Mouse (Mus musculus) lung, embryonic 14.5 days (tissue): Measurements from ENCODE around the gene Fgfr2. TPM values are rescaled to one million over a fixed set of nuclear protein-coding genes. Genes with fewer than 3 reads are reported as not detected.
A peak's percentile ranks its signal among the peaks of the same experiment; 100 is the strongest.

Source experiments
- ATAC-seq: fragments of 200-750 bp; cut with Nextera tagmentation; 2 replicates; pipeline ENCODE4 v1.8.0; 2017; ENCODE audit warnings: mild to moderate bottlenecking, moderate TSS enrichment, moderate library complexity; ENCODE audit not compliant: insufficient read depth
- DNase-seq: peaks from one replicate; pipeline ENCODE4 v3.0.0-alpha.2; 2015
- H3K27ac ChIP-seq: fragments of 300-500 bp; sonication (generic); 2 replicates; pipeline ENCODE4 v1.5.1; 2014; ENCODE audit warnings: low read depth, mild to moderate bottlenecking, moderate library complexity
- H3K27me3 ChIP-seq: fragments of 300-500 bp; sonication (generic); 2 replicates; pipeline ENCODE4 v1.6.1; 2014; ENCODE audit warnings: low read length, control low read depth; ENCODE audit not compliant: insufficient read depth
- H3K36me3 ChIP-seq: fragments of 300-500 bp; sonication (generic); 2 replicates; pipeline ENCODE4 v1.6.1; 2014; ENCODE audit warnings: control low read depth; ENCODE audit not compliant: insufficient read depth
- H3K4me1 ChIP-seq: fragments of 300-500 bp; sonication (generic); 2 replicates; pipeline ENCODE4 v1.6.1; 2014; ENCODE audit warnings: antibody characterized with exemption, control low read depth; ENCODE audit not compliant: insufficient read depth
- H3K4me2 ChIP-seq: fragments of 300-500 bp; sonication (generic); 2 replicates; pipeline ENCODE4 v1.6.1; 2014; ENCODE audit warnings: mild to moderate bottlenecking
- H3K4me3 ChIP-seq: fragments of 300-500 bp; sonication (generic); 2 replicates; pipeline ENCODE4 v1.5.1; 2014; ENCODE audit warnings: low read depth, low read length
- H3K9ac ChIP-seq: fragments of 300-500 bp; sonication (generic); 2 replicates; pipeline ENCODE4 v1.6.1; 2014
- H3K9me3 ChIP-seq: fragments of 300-500 bp; sonication (generic); 2 replicates; pipeline ENCODE4 v1.6.1; 2016; ENCODE audit warnings: low read depth, low read length, control low read depth
- CTCF ChIP-seq: IDR thresholded peaks from 2 replicates; pipeline ENCODE4 v1.5.1; 2016; ENCODE audit warnings: antibody characterized with exemption, low read depth
- WGBS: fragments of 180-500 bp; shearing (Covaris S2); extraction: QIAGEN DNeasy Blood & Tissue Kit; methylation state at CpG from one replicate; pipeline ENCODE4 v1.1.7; 2014; 5-methylcytosine and 5-hydroxymethylcytosine counted together
- polyA plus RNA-seq: library from polyadenylated mRNA; unstranded; fragments of >200 nt; fragmentation: Nextera tagmentation; extraction: Ambion mirVana; gene quantifications from 2 replicates; pipeline ENCODE4 v1.2.1, GENCODE M21; 2014

Fgfr2 gene
- polyA plus RNA-seq, 1 experiment from 2014 or later = 179 TPM

DNA sequence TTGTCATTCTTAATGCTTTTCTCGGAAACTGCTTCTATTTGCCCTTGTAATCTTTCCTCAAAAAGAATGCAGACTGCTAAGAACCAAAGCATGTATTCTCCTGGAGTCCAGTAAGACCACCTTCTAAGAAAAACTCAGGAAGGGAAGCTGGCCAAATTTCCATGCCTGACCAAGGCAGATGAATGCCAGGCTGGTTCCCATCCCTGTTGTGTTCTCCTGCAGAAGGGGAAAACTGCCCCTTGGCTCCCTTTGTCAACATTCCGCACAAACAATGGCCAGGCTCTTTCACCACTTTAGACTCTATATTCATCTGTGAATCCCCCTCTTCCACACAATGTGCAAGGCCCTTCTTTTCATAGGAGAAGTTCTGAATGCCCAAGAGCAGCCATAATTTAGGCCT is 5.3 kb downstream of the Fgfr2 start:
- H3K9ac ChIP-seq = peak overlapping the region; percentile 33; the same call in 1 of the 2 replicates

DNA sequence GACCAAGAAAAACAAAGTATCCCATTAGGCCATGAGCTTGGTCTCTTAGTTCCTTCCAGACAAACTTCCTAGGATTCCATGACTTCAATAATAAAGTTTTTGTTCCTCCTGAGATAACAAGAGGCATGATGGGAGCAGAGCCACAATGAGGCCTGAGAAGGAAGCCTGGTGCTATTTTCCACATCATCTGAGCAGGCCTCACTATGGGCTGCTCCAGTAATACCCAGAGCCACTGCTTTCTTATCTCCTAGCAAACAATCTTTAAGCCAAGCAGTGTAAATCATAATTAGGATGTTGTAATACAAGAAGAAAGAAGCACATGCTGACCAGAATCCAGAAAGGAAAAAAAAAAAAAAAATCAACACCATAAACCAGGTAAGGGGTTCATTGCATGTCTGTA is 6.6 kb downstream of the Fgfr2 start:
- H3K4me1 ChIP-seq = peaks cover 69% of the 10 kb centered on the region
- no peak for TF ChIP-seq CTCF

More for the DNA sequence above, 5.3 kb downstream of the Fgfr2 start:
- Histone ChIP-seq H3K4me2 (no peak overlapping the region), H3K9me3 (no peaks in the 10 kb centered on the region), H3K36me3 (peaks cover 12% of the 10 kb centered on the region; the same call in 1 of the 2 replicates), H3K4me3 (no peak overlapping the region), H3K27ac (0 out of 2 replicates have a peak overlapping the region, but pooled peaks have one; percentile 22), H3K27me3 (no peaks in the 10 kb centered on the region), H3K4me1 (peaks cover 56% of the 10 kb centered on the region)
- ATAC-seq (no peak), DNase-seq (no peak)
- no peak for TF ChIP-seq CTCF
- 42% methylated on average over 2 of the region's 2 CpGs for WGBS

DNA sequence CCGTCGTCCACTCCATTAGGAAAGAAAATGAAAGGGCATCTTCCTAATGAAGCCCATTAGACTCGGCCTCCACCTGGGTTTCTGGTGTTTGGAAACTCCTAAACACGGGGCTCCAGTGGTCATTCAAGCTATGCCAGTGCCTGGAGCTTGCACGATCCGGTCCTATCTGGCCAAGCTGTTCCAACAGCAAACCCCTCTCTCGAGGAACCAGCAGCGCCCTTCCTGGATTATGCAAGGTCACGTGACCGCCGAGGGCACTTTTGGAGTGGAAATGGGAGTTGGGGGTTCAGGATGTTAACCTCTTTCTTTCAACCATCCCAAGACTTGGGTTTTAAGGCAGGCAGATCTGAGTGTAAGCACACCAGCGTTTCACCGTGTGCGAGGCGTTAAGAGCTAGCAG is 7.3 kb downstream of the Fgfr2 start:
- peak; percentile 62 for DNase-seq
- no peaks in the 10 kb centered on the region for H3K9me3 ChIP-seq

More for the DNA sequence above, 6.6 kb downstream of the Fgfr2 start:
- DNase-seq (no peak), ATAC-seq (no peak)
- Histone ChIP-seq H3K4me3 (0 out of 2 replicates have a peak overlapping the region, but pooled peaks have one; percentile 25), H3K9ac (peak overlapping the region; percentile 2; the same call in 1 of the 2 replicates), H3K9me3 (no peaks in the 10 kb centered on the region), H3K36me3 (peaks cover 12% of the 10 kb centered on the region; the same call in 1 of the 2 replicates), H3K27me3 (no peaks in the 10 kb centered on the region), H3K27ac (peak overlapping the region; percentile 37), H3K4me2 (peak overlapping the region; percentile 57)

DNA sequence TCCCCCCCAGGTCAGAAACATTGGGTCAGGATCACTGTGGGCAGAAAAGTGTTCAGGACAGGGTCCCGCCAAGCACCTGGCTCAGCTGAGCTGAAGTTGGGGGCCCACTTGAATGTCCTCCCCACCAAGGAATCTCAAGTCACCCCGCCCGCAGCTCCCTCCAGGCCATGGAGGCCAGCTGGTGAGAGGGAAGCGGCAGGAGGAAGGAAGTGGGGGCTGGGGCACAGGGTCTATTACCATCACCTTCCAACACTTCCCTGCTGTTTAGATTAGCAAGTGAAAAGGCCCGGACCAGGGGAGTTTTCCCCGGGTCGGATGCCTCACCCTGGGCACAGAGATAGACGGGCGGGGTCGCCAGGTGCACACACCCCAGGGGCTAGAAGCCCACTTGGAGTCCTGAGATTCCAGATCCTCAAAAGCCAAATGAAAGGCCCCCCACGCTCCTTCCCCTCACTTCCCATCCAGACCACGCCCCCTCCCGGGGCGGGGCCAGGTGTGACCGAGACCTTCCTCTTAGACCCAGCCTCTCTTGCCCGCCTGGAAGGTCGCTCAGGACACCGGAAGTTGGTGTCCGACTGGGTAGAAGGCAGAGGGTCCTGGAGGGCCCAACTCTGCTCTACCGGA is 8.2 kb downstream of the Fgfr2 start:
- peaks cover 67% of the 10 kb centered on the region for H3K4me1 ChIP-seq
- peak overlapping the region; percentile 57 for H3K4me2 ChIP-seq
- 11% methylated on average over 20 of the region's 20 CpGs for WGBS
- H3K27ac ChIP-seq = peak overlapping the region; percentile 31
- H3K4me3 ChIP-seq = peak overlapping the region; percentile 25
- TF ChIP-seq CTCF = no peak
- ATAC-seq (0 out of 2 replicates have a peak, but pooled peaks have one; percentile 27), DNase-seq (peak; percentile 61)
- no peaks in the 10 kb centered on the region for H3K27me3 ChIP-seq
- no peaks in the 10 kb centered on the region for H3K9me3 ChIP-seq
- H3K36me3 ChIP-seq = peaks cover 12% of the 10 kb centered on the region; the same call in 1 of the 2 replicates
- peak overlapping the region; percentile 4; the same call in 1 of the 2 replicates for H3K9ac ChIP-seq

More for the DNA sequence above, 7.3 kb downstream of the Fgfr2 start:
- Histone ChIP-seq H3K36me3 (peaks cover 12% of the 10 kb centered on the region; the same call in 1 of the 2 replicates), H3K27ac (peak overlapping the region; percentile 63; the same call in 1 of the 2 replicates), H3K4me3 (peak overlapping the region; percentile 25; the same call in 1 of the 2 replicates), H3K9ac (peak overlapping the region; percentile 2; the same call in 1 of the 2 replicates), H3K4me2 (peak overlapping the region; percentile 57), H3K4me1 (peaks cover 75% of the 10 kb centered on the region), H3K27me3 (no peaks in the 10 kb centered on the region)
- no peak for ATAC-seq
- TF ChIP-seq CTCF = no peak
- WGBS = 12% methylated on average over 15 of the region's 15 CpGs

DNA sequence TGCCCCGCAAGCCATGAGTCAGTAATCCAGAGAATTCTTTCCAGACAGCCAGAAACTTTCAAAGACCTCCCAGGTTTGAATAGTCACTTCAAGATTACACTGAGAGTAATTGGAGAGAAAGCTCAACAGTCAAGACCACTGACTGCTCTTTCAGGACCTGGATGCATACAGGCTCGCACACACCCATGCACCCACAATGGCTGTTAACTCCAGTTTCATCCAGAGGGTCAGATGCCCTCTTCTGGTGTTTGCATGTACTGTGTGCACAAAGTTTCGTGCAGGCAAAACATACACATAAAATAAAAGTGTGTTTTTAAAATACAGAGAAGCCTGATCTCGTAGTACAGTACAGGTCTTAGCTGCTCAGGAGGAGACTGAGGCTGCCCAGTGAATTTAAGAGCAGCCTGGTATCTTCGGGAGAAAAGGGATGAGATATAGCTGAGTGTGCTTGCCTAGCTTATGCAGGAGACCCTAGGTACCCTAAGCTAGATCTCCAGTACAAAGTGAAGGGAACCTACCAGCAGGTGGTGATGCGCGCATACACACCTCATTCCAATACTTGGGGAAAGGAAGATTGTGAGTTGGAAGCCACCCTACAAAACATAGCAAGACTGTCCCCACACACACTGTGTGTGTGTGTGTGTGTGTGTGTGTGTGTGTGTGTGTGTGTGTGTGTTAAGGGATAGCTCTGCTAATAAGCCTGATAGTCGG is 9.8 kb downstream of the Fgfr2 start:
- Histone ChIP-seq H3K36me3 (peaks cover 12% of the 10 kb centered on the region; the same call in 1 of the 2 replicates), H3K4me3 (no peak overlapping the region), H3K27me3 (no peaks in the 10 kb centered on the region), H3K4me1 (peaks cover 63% of the 10 kb centered on the region), H3K9ac (no peak overlapping the region), H3K9me3 (no peaks in the 10 kb centered on the region), H3K27ac (peak overlapping the region; percentile 78; the same call in 1 of the 2 replicates), H3K4me2 (no peak overlapping the region)
- WGBS = 74% methylated on average over 8 of the region's 8 CpGs
- TF ChIP-seq CTCF = peak; percentile 23; the same call in 1 of the 2 replicates
- no peak for DNase-seq
- ATAC-seq = no peak

DNA sequence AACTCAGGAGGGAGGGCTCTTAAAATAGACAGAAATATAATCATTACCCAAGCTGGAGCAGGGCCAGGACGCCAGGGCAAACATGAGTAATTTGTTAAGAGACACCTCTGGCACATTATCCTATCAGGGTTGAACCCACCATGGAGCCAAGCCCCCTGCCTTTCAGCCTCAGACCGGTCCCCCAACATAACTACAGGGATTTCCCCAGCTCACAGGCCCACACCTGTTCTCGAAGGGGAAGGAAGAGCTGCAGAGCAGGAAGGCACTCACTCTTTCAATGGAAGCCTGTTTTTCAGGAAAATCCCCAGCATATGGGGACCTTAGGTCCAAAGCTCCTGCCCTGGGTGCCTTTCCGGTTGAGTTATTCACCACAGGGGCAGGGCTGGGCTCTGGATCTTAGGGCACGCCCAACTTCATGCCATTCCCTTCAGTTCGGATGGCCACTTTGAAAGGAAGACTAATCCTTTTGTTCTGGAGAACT is 10.8 kb downstream of the Fgfr2 start:
- no peak overlapping the region; the same call in 1 of the 2 replicates for H3K9ac ChIP-seq

DNA sequence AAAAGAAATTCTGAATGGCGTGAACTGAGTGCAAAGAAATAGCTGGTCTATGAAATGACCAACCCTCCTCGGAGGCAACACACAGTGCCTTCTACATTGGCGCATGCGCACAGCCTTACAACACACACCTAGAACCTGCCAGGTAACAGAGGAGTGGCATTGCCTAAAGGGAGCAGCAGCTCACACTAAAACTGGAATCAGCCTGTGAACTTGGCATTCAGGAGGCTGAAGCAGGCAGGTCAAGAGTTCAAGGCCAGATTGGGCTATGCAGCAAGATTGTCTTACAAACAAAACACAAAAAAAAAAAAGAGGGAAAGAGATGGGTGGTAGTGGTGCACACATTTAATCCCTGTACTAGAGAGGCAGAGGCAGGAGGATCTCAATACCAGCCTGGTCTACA is 13.7 kb downstream of the Fgfr2 start:
- DNase-seq (no peak), ATAC-seq (no peak)
- Histone ChIP-seq H3K4me2 (no peak overlapping the region), H3K4me1 (peaks cover 34% of the 10 kb centered on the region), H3K27ac (no peak overlapping the region), H3K27me3 (no peaks in the 10 kb centered on the region), H3K9me3 (no peaks in the 10 kb centered on the region), H3K4me3 (no peak overlapping the region), H3K9ac (no peak overlapping the region), H3K36me3 (peaks cover 16% of the 10 kb centered on the region; the same call in 1 of the 2 replicates)
- 96% methylated on average over 4 of the region's 4 CpGs for WGBS
- no peak for TF ChIP-seq CTCF

More for the DNA sequence above, 10.8 kb downstream of the Fgfr2 start:
- H3K4me2 ChIP-seq = 0 out of 2 replicates have a peak overlapping the region, but pooled peaks have one; percentile 10
- no peaks in the 10 kb centered on the region for H3K9me3 ChIP-seq
- H3K27ac ChIP-seq = peak overlapping the region; percentile 78
- no peak overlapping the region for H3K4me3 ChIP-seq
- H3K36me3 ChIP-seq = peaks cover 12% of the 10 kb centered on the region; the same call in 1 of the 2 replicates
- H3K27me3 ChIP-seq = no peaks in the 10 kb centered on the region
- WGBS = 15% methylated on average over 6 of the region's 6 CpGs
- DNase-seq = peak; percentile 58
- no peak for TF ChIP-seq CTCF
- peak; percentile 39; the same call in 1 of the 2 replicates for ATAC-seq
- peaks cover 59% of the 10 kb centered on the region for H3K4me1 ChIP-seq
